Mouse (Mus musculus): Measurements from ENCODE around the gene Catsper2. TPM values are rescaled to one million over a fixed set of nuclear protein-coding genes. Genes with fewer than 3 reads are reported as not detected.

Catsper2 gene
- polyA plus RNA-seq, 1 experiment from 2014 or later: 7.8 TPM

- H3K4me1 ChIP-seq (ENCODE audit: control insufficient read depth, insufficient read depth, low read length): peaks cover 8% of the 10 kb centered on the region
- WGBS: under 1% methylated on average over 47 of the region's 54 CpGs
- peak overlapping the region; percentile 95 for H3K27ac ChIP-seq (ENCODE audit: low read depth, low read length)
- H3K36me3 ChIP-seq (ENCODE audit: control insufficient read depth, insufficient read depth, low read length): no peaks in the 10 kb centered on the region
- no peaks in the 10 kb centered on the region for H3K27me3 ChIP-seq (ENCODE audit: control insufficient read depth, insufficient read depth, low read length)
- peak overlapping the region; percentile 88 for H3K4me3 ChIP-seq (ENCODE audit: low read depth, low read length)
- peak; percentile 72 for ATAC-seq (ENCODE audit: low read depth)
- H3K9ac ChIP-seq (replicated peaks; ENCODE audit: low read depth, low read length): peak overlapping the region; percentile 86
- H3K4me2 ChIP-seq (ENCODE audit: low read depth, low read length): peak overlapping the region; percentile 92
- no peaks in the 10 kb centered on the region for H3K9me3 ChIP-seq (ENCODE audit: control insufficient read depth, low read length)
Observed at GRCm38 (mm10) chr2:121449545-121450011, 36.0 kb upstream of the Catsper2 start.

GRCm38 (mm10) chr2:121448739-121449535, 35.3 kb upstream of the Catsper2 start, which contains the start of gene Serf2:
TSS of gene Serf2 (plus strand) at chr2:121449195.
- H3K4me3 ChIP-seq (ENCODE audit: low read depth, low read length): peak within 1 kb of the TSS; percentile 88
- peak within 1 kb of the TSS; percentile 92 for H3K4me2 ChIP-seq (ENCODE audit: low read depth, low read length)
- peak within 1 kb of the TSS; percentile 95 for H3K27ac ChIP-seq (ENCODE audit: low read depth, low read length)
- H3K36me3 ChIP-seq (ENCODE audit: control insufficient read depth, insufficient read depth, low read length): no peaks in the 10 kb centered on the region
- H3K4me1 ChIP-seq (ENCODE audit: control insufficient read depth, insufficient read depth, low read length): peaks cover 8% of the 10 kb centered on the region
- under 1% methylated on average over 57 of the region's 74 CpGs for WGBS
- ATAC-seq (ENCODE audit: low read depth): peak; percentile 99
- H3K9ac ChIP-seq (replicated peaks; ENCODE audit: low read depth, low read length): peak within 1 kb of the TSS; percentile 86
- no peaks in the 10 kb centered on the region for H3K9me3 ChIP-seq (ENCODE audit: control insufficient read depth, low read length)
- H3K27me3 ChIP-seq (ENCODE audit: control insufficient read depth, insufficient read depth, low read length): no peaks in the 10 kb centered on the region

GRCm38 (mm10) chr2:121448136-121448535, 34.5 kb upstream of the Catsper2 start:
- Histone ChIP-seq H3K27ac (ENCODE audit: low read depth, low read length) (peak overlapping the region; percentile 60; the same call in 1 of the 2 replicates), H3K4me3 (ENCODE audit: low read depth, low read length) (peak overlapping the region; percentile 88), H3K27me3 (ENCODE audit: control insufficient read depth, insufficient read depth, low read length) (no peaks in the 10 kb centered on the region), H3K4me2 (ENCODE audit: low read depth, low read length) (peak overlapping the region; percentile 59), H3K4me1 (ENCODE audit: control insufficient read depth, insufficient read depth, low read length) (peaks cover 8% of the 10 kb centered on the region), H3K9ac (replicated peaks; ENCODE audit: low read depth, low read length) (no peak overlapping the region), H3K9me3 (ENCODE audit: control insufficient read depth, low read length) (no peaks in the 10 kb centered on the region), H3K36me3 (ENCODE audit: control insufficient read depth, insufficient read depth, low read length) (no peaks in the 10 kb centered on the region)
- 21% methylated on average over 9 of the region's 9 CpGs for WGBS
- ATAC-seq (ENCODE audit: low read depth): no peak

GRCm38 (mm10) chr2:121447006-121447405, 33.4 kb upstream of the Catsper2 start:
- WGBS: 89% methylated on average over 3 of the region's 3 CpGs
- peaks cover 12% of the 10 kb centered on the region for H3K4me1 ChIP-seq (ENCODE audit: control insufficient read depth, insufficient read depth, low read length)
- no peak overlapping the region for H3K4me3 ChIP-seq (ENCODE audit: low read depth, low read length)
- H3K27ac ChIP-seq (ENCODE audit: low read depth, low read length): no peak overlapping the region
- H3K4me2 ChIP-seq (ENCODE audit: low read depth, low read length): no peak overlapping the region
- no peaks in the 10 kb centered on the region for H3K9me3 ChIP-seq (ENCODE audit: control insufficient read depth, low read length)
- H3K27me3 ChIP-seq (ENCODE audit: control insufficient read depth, insufficient read depth, low read length): peaks cover under 1% of the 10 kb centered on the region; the same call in 1 of the 2 replicates
- no peak for ATAC-seq (ENCODE audit: low read depth)
- H3K36me3 ChIP-seq (ENCODE audit: control insufficient read depth, insufficient read depth, low read length): no peaks in the 10 kb centered on the region
- no peak overlapping the region for H3K9ac ChIP-seq (replicated peaks; ENCODE audit: low read depth, low read length)

- Histone ChIP-seq H3K36me3 (ENCODE audit: control insufficient read depth, insufficient read depth, low read length) (no peaks in the 10 kb centered on the region), H3K9me3 (ENCODE audit: control insufficient read depth, low read length) (no peaks in the 10 kb centered on the region), H3K4me3 (ENCODE audit: low read depth, low read length) (no peak overlapping the region), H3K27ac (ENCODE audit: low read depth, low read length) (no peak overlapping the region), H3K4me2 (ENCODE audit: low read depth, low read length) (no peak overlapping the region), H3K9ac (replicated peaks; ENCODE audit: low read depth, low read length) (no peak overlapping the region), H3K4me1 (ENCODE audit: control insufficient read depth, insufficient read depth, low read length) (peaks cover 13% of the 10 kb centered on the region), H3K27me3 (ENCODE audit: control insufficient read depth, insufficient read depth, low read length) (peaks cover 6% of the 10 kb centered on the region)
- 82% methylated on average over 4 of the region's 4 CpGs for WGBS
- no peak for ATAC-seq (ENCODE audit: low read depth)
Observed at GRCm38 (mm10) chr2:121446506-121446905, 32.9 kb upstream of the Catsper2 start.

- 87% methylated on average over 3 of the region's 3 CpGs for WGBS
- no peak for ATAC-seq (ENCODE audit: low read depth)
- Histone ChIP-seq H3K36me3 (ENCODE audit: control insufficient read depth, insufficient read depth, low read length) (no peaks in the 10 kb centered on the region), H3K27me3 (ENCODE audit: control insufficient read depth, insufficient read depth, low read length) (peaks cover 13% of the 10 kb centered on the region), H3K27ac (ENCODE audit: low read depth, low read length) (no peak overlapping the region), H3K9me3 (ENCODE audit: control insufficient read depth, low read length) (no peaks in the 10 kb centered on the region), H3K9ac (replicated peaks; ENCODE audit: low read depth, low read length) (no peak overlapping the region), H3K4me3 (ENCODE audit: low read depth, low read length) (no peak overlapping the region), H3K4me2 (ENCODE audit: low read depth, low read length) (no peak overlapping the region), H3K4me1 (ENCODE audit: control insufficient read depth, insufficient read depth, low read length) (peaks cover 9% of the 10 kb centered on the region)
Observed at GRCm38 (mm10) chr2:121445117-121445516, 31.5 kb upstream of the Catsper2 start.

- Histone ChIP-seq H3K36me3 (ENCODE audit: control insufficient read depth, insufficient read depth, low read length) (peaks cover under 1% of the 10 kb centered on the region; the same call in 1 of the 2 replicates), H3K9me3 (ENCODE audit: control insufficient read depth, low read length) (no peaks in the 10 kb centered on the region), H3K4me3 (ENCODE audit: low read depth, low read length) (no peak within 1 kb of the TSS), H3K4me1 (ENCODE audit: control insufficient read depth, insufficient read depth, low read length) (peaks cover 9% of the 10 kb centered on the region; the same call in 1 of the 2 replicates), H3K27ac (ENCODE audit: low read depth, low read length) (no peak within 1 kb of the TSS), H3K4me2 (ENCODE audit: low read depth, low read length) (no peak within 1 kb of the TSS), H3K27me3 (ENCODE audit: control insufficient read depth, insufficient read depth, low read length) (peaks cover 13% of the 10 kb centered on the region), H3K9ac (replicated peaks; ENCODE audit: low read depth, low read length) (no peak within 1 kb of the TSS)
- ATAC-seq (ENCODE audit: low read depth): no peak
- WGBS: 95% methylated on average over 1 of the region's 1 CpGs
Observed at GRCm38 (mm10) chr2:121444178-121444577, 30.6 kb upstream of the Catsper2 start, which contains the start of gene Ell3. TSS of gene Ell3 (minus strand) at chr2:121444278.

- Histone ChIP-seq H3K9ac (replicated peaks; ENCODE audit: low read depth, low read length) (no peak overlapping the region), H3K9me3 (ENCODE audit: control insufficient read depth, low read length) (no peaks in the 10 kb centered on the region), H3K36me3 (ENCODE audit: control insufficient read depth, insufficient read depth, low read length) (peaks cover 13% of the 10 kb centered on the region; the same call in 1 of the 2 replicates), H3K4me3 (ENCODE audit: low read depth, low read length) (peak overlapping the region; percentile 8; the same call in 1 of the 2 replicates), H3K27ac (ENCODE audit: low read depth, low read length) (no peak overlapping the region), H3K4me1 (ENCODE audit: control insufficient read depth, insufficient read depth, low read length) (peaks cover 7% of the 10 kb centered on the region; the same call in 1 of the 2 replicates), H3K4me2 (ENCODE audit: low read depth, low read length) (peak overlapping the region; percentile 41), H3K27me3 (ENCODE audit: control insufficient read depth, insufficient read depth, low read length) (peaks cover 13% of the 10 kb centered on the region)
- 5% methylated on average over 8 of the region's 8 CpGs for WGBS
- no peak for ATAC-seq (ENCODE audit: low read depth)
Observed at GRCm38 (mm10) chr2:121443068-121443349, 29.4 kb upstream of the Catsper2 start.

Measured in neural tube, embryonic 14.5 days (tissue).